Mouse (Mus musculus): ENCODE measurements at regions not wholly inside any gene's neighbourhood (a gene's known extent, or its start where the extent isn't known, plus 50 kb on each side); places are given as distances from the start of the nearest gene placed in this dataset.

- DNase-seq = peak; percentile 37
These were observed 163.5 kb downstream of the Emp1 start for GRCm38 (mm10) chr6:135525841-135526327.

- DNase-seq = peak; percentile 69
These were observed 164.3 kb downstream of the Emp1 start for GRCm38 (mm10) chr6:135526460-135527160.

GRCm38 (mm10) chr6:135527879-135528278 lies 165.5 kb downstream of the Emp1 start:
- DNase-seq = no peak

GRCm38 (mm10) chr6:135539791-135540646 lies 177.7 kb downstream of the Emp1 start:
- no peak for DNase-seq

GRCm38 (mm10) chr6:135541566-135541965 lies 179.2 kb downstream of the Emp1 start:
- DNase-seq = no peak

- no peak for DNase-seq
These were observed 180.0 kb downstream of the Emp1 start for GRCm38 (mm10) chr6:135542356-135542755.

GRCm38 (mm10) chr6:135543390-135543789 lies 181.0 kb downstream of the Emp1 start:
- no peak for DNase-seq

GRCm38 (mm10) chr6:135543863-135544262 lies 181.5 kb downstream of the Emp1 start:
- DNase-seq = no peak

- DNase-seq = no peak
These were observed 188.1 kb downstream of the Emp1 start for GRCm38 (mm10) chr6:135550368-135550950.

GRCm38 (mm10) chr6:135552396-135552795 lies 190.1 kb downstream of the Emp1 start:
- no peak for DNase-seq

- DNase-seq = peak; percentile 99
These were observed 197.2 kb downstream of the Emp1 start for GRCm38 (mm10) chr6:135559501-135559907.

GRCm38 (mm10) chr6:135562267-135562666 lies 199.9 kb downstream of the Emp1 start:
- DNase-seq = peak; percentile 63

- DNase-seq = no peak
These were observed 201.4 kb downstream of the Emp1 start for GRCm38 (mm10) chr6:135563766-135564165.

- no peak for DNase-seq
These were observed 206.7 kb downstream of the Emp1 start for GRCm38 (mm10) chr6:135569086-135569485.

GRCm38 (mm10) chr6:135575294-135575693 lies 212.9 kb downstream of the Emp1 start:
- DNase-seq = no peak

GRCm38 (mm10) chr6:135578728-135579127 lies 216.4 kb downstream of the Emp1 start:
- DNase-seq = no peak

- no peak for DNase-seq
These were observed 220.2 kb downstream of the Emp1 start for GRCm38 (mm10) chr6:135582567-135582966.

GRCm38 (mm10) chr6:135584782-135585181 lies 222.4 kb downstream of the Emp1 start:
- DNase-seq = no peak

- DNase-seq = no peak
These were observed 227.7 kb downstream of the Emp1 start for GRCm38 (mm10) chr6:135590084-135590483.

GRCm38 (mm10) chr6:135591085-135591484 lies 228.7 kb downstream of the Emp1 start:
- no peak for DNase-seq

GRCm38 (mm10) chr6:135596358-135596757 lies 234.0 kb downstream of the Emp1 start:
- no peak for DNase-seq

GRCm38 (mm10) chr6:135610504-135611096 lies 248.3 kb downstream of the Emp1 start:
- DNase-seq = no peak

- DNase-seq = no peak
These were observed 265.6 kb downstream of the Emp1 start for GRCm38 (mm10) chr6:135627928-135628327.

All from cerebellum, adult 9-11 months (tissue).